Mouse (Mus musculus) small intestine, adult 2 months (tissue): ENCODE measurements around the gene Susd3. TPM values are rescaled to one million over a fixed set of nuclear protein-coding genes. Genes with fewer than 3 reads are reported as not detected.

Source experiments
- H3K27ac ChIP-seq: fragments of 200-500 bp; 2 replicates; pipeline ENCODE4 v1.5.1; 2012; ENCODE audit warnings: low read depth, low read length, control low read depth, inconsistent platforms; ENCODE audit not compliant: insufficient read depth
- H3K27me3 ChIP-seq: fragments of 200-500 bp; 2 replicates; pipeline ENCODE4 v1.6.1; 2012; ENCODE audit warnings: mild to moderate bottlenecking, moderate library complexity, low read length, inconsistent platforms; ENCODE audit not compliant: control insufficient read depth, insufficient read depth
- H3K36me3 ChIP-seq: fragments of 200-500 bp; 2 replicates; pipeline ENCODE4 v1.6.1; 2012; ENCODE audit warnings: mild to moderate bottlenecking, low read length, control low read depth, inconsistent platforms; ENCODE audit not compliant: control insufficient read depth, insufficient read depth
- H3K4me1 ChIP-seq: fragments of 200-500 bp; 2 replicates; pipeline ENCODE4 v1.6.1; 2012; ENCODE audit warnings: low read length, inconsistent platforms, mixed read lengths; ENCODE audit not compliant: control insufficient read depth, insufficient read depth, insufficient read length
- H3K4me3 ChIP-seq: fragments of 200-500 bp; 2 replicates; pipeline ENCODE4 v1.5.1; 2012; ENCODE audit warnings: low read depth, mild to moderate bottlenecking, control low read depth, inconsistent platforms, low read length, moderate library complexity
- CTCF ChIP-seq: fragments of 200-500 bp; IDR thresholded peaks from 2 replicates; pipeline ENCODE4 v1.5.1; 2012; ENCODE audit warnings: low read depth, mild to moderate bottlenecking, control low read depth, inconsistent platforms, low read length, moderate library complexity, mixed read lengths; ENCODE audit not compliant: insufficient replicate concordance, insufficient read length; ENCODE audit errors: extremely low read depth
- POLR2A ChIP-seq: fragments of 200-500 bp; IDR thresholded peaks from 2 replicates; pipeline ENCODE4 v1.6.1; 2012; ENCODE audit warnings: low read depth, mild to moderate bottlenecking, control low read depth, inconsistent platforms, low read length, moderate library complexity
- WGBS: fragments of 180-500 bp; shearing (Covaris S2); methylation state at CpG from one replicate; pipeline ENCODE4 v1.1.7; 2018; 5-methylcytosine and 5-hydroxymethylcytosine counted together
- polyA plus RNA-seq: library from polyadenylated mRNA; depleted of rRNA; stranded (reverse); fragments of >200 nt; gene quantifications from 2 replicates; pipeline ENCODE4 v1.2.3, GENCODE M21; 2012

Gene Susd3
- polyA plus RNA-seq, 1 experiment = 5.1 TPM

GRCm38 (mm10) chr13:49246011-49246410, 2.5 kb downstream of the Susd3 start:
- Histone ChIP-seq H3K4me1 (peaks cover 13% of the 10 kb centered on the region), H3K27me3 (no peaks in the 10 kb centered on the region), H3K36me3 (no peaks in the 10 kb centered on the region), H3K27ac (no peak overlapping the region), H3K4me3 (no peak overlapping the region)
- 60% methylated on average over 3 of the region's 3 CpGs for WGBS
- TF ChIP-seq POLR2A (no peak), CTCF (no peak)

DNA sequence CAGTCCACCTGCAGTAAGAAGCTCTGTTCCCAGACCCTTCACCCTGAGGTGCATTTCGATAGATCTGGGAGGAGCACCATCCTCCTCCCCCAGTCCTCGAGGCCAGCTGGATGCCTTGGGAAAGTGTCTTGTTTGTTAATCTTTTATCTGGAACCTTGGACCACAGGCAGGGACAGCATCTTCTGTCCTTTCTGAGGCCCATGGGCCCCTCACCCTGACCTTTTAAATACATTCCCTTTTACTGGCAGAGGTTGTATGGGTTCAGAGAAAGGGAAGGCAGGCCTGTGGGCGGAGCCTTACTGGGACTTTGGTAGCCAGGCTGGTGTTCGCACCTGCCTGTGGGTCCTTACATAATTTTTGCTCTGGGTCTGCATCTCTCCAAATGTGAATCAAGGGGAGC, 3.3 kb downstream of the Susd3 start:
- Histone ChIP-seq H3K27me3 (no peaks in the 10 kb centered on the region), H3K4me3 (no peak overlapping the region), H3K27ac (no peak overlapping the region), H3K4me1 (peaks cover 13% of the 10 kb centered on the region), H3K36me3 (no peaks in the 10 kb centered on the region)
- 46% methylated on average over 4 of the region's 4 CpGs for WGBS
- no peak for TF ChIP-seq CTCF
- no peak for TF ChIP-seq POLR2A

DNA sequence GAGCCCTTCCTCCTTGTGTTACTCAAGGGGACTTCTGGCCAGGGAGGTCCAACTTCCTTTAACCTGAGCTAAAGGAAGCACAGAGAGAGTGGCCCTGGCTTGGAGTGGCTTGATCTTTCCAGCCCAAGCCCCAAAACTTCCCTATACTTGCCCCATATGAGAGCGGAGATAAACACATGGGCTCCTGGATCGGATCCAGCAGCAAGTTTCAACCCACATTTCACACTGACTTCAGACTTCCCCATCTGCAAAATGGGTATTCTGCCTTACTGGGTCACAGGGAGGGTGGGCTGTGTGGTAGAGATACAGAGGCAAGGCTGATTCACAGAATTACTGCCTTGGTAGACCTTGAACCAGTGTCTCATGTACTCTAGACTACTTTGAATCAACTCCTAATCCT, 5.0 kb downstream of the Susd3 start:
- TF ChIP-seq CTCF (no peak), POLR2A (no peak)
- 85% methylated on average over 2 of the region's 2 CpGs for WGBS
- Histone ChIP-seq H3K27me3 (no peaks in the 10 kb centered on the region), H3K36me3 (no peaks in the 10 kb centered on the region), H3K27ac (peak overlapping the region; percentile 58), H3K4me3 (no peak overlapping the region), H3K4me1 (peaks cover 12% of the 10 kb centered on the region)

- Histone ChIP-seq H3K27ac (peak overlapping the region; percentile 76), H3K36me3 (no peaks in the 10 kb centered on the region), H3K4me3 (peak overlapping the region; percentile 24), H3K4me1 (peaks cover 3% of the 10 kb centered on the region; the same call in 1 of the 2 replicates), H3K27me3 (no peaks in the 10 kb centered on the region)
- no peak for TF ChIP-seq POLR2A
- no peak for TF ChIP-seq CTCF
- WGBS = 68% methylated on average over 9 of the region's 9 CpGs
Observed at GRCm38 (mm10) chr13:49242321-49243065, 6.0 kb downstream of the Susd3 start.

GRCm38 (mm10) chr13:49238737-49239136, 9.8 kb downstream of the Susd3 start:
- TF ChIP-seq POLR2A = no peak
- TF ChIP-seq CTCF = no peak
- 95% methylated on average over 8 of the region's 8 CpGs for WGBS
- Histone ChIP-seq H3K27me3 (no peaks in the 10 kb centered on the region), H3K27ac (no peak overlapping the region), H3K4me3 (no peak overlapping the region), H3K36me3 (no peaks in the 10 kb centered on the region), H3K4me1 (peaks cover 3% of the 10 kb centered on the region; the same call in 1 of the 2 replicates)

DNA sequence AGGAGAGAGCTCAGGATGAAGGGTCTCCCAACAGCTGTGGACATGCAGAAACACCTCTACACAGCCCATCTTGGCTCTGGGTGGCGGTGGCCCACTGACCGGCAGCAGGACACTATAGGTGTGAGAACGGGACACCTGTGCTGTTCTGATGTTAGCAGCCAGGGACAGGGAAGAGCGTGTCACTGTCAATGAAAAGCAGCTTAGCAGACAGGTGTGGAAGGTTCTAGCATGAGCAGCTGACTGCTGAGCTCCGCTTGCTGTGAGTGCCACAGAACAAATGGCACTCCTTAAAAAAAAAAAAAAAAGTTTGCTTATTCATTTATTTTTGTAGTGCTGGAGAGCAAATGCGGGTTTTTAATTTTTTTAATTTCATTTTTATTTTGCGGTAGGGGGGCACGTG, 10.9 kb downstream of the Susd3 start:
- Histone ChIP-seq H3K4me3 (no peak overlapping the region), H3K27me3 (no peaks in the 10 kb centered on the region), H3K36me3 (no peaks in the 10 kb centered on the region), H3K4me1 (peaks cover 3% of the 10 kb centered on the region; the same call in 1 of the 2 replicates), H3K27ac (no peak overlapping the region)
- 90% methylated on average over 8 of the region's 8 CpGs for WGBS
- TF ChIP-seq POLR2A (no peak), CTCF (no peak)

DNA sequence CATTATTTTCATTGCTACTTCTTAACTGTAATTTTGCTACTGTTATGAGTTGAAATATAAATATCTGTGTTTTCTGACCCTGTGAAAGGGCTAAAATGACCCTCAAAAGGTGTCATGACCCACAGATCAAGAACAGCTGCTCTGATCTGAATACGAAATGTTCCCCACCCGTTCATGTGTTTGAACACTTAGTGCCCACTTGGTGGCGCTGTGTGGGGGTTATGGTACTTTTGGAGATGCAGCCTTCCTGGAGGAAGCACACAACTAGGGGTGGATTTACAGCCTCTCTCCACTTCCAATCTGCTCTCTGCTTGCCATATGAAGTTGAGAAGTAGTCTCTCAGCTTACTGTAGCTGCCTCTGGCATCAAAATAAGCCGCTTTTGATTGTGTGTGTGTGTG, 13.8 kb downstream of the Susd3 start:
- H3K36me3 ChIP-seq = no peaks in the 10 kb centered on the region
- no peak overlapping the region for H3K27ac ChIP-seq
- H3K4me1 ChIP-seq = no peaks in the 10 kb centered on the region
- WGBS = 95% methylated on average over 4 of the region's 4 CpGs
- no peaks in the 10 kb centered on the region for H3K27me3 ChIP-seq
- H3K4me3 ChIP-seq = no peak overlapping the region
- TF ChIP-seq CTCF (no peak), POLR2A (no peak)
